Mouse (Mus musculus) small intestine, adult 2 months (tissue): ENCODE data around the gene Sertad2.

Experiments
- CTCF ChIP-seq: fragments of 200-500 bp; IDR thresholded peaks from 2 replicates; pipeline ENCODE4 v1.5.1; 2012; ENCODE audit warnings: low read depth, mild to moderate bottlenecking, control low read depth, inconsistent platforms, low read length, moderate library complexity, mixed read lengths; ENCODE audit not compliant: insufficient replicate concordance, insufficient read length; ENCODE audit errors: extremely low read depth
- POLR2A ChIP-seq: fragments of 200-500 bp; IDR thresholded peaks from 2 replicates; pipeline ENCODE4 v1.6.1; 2012; ENCODE audit warnings: low read depth, mild to moderate bottlenecking, control low read depth, inconsistent platforms, low read length, moderate library complexity

DNA sequence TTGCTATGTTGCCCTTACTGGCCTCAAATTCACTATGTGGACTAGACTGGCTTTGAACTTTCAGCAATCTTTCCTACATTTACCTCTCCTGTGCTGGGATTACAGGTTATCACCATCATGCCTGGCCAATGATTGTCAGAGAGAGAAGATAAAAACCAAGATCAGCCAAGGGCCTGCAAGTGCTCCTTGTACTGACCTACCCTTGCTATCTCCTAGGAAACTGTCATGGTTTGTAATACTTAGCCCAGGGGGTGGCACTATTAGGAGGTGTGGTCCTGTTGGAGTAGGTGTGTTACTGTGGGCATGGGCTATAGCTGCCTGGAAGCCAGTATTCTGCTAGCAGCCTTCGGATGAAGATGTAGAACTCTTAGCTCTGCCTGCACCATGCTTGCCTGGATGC, 18.6 kb upstream of the Sertad2 start:
- TF ChIP-seq POLR2A: no peak
- TF ChIP-seq CTCF: no peak
